In the genomic region with DNA sequence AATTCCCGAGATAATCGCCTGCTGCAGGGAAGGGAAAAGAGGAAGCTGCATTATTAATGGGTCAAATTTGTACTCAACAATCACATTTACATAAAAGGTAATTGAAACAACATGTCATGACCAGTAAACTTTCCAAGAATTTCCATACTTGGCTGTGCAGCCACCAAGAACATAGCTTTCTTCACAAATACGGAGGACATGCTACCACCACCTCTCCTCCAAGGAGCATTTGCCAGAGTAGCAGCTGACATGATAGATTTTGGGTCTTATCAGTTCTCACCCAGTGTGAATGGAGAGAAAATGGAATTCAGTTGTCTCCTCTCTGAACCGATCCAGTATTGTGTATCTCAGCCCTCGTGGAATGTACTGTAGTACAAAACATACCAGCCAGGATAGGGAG, we compare ENCODE assay signal across 8 mouse cellular contexts. TPM values are rescaled to one million over a fixed set of nuclear protein-coding genes. Genes with fewer than 3 reads are reported as not detected.
DNase-seq lines count a peak whose midpoint lies in the region; ATAC-seq and TF ChIP-seq lines count a peak whose summit lies in the region.

No protein-coding gene starts in this region.

- no peaks in the 10 kb centered on the region for H3K9me3 ChIP-seq in heart, embryonic 10.5 days
- H3K9me3 ChIP-seq in heart, postnatal 0 days (replicated peaks; ENCODE audit: control insufficient read depth, low read length), result no peaks in the 10 kb centered on the region
- H3K9me3 ChIP-seq in midbrain, embryonic 10.5 days (replicated peaks), result no peaks in the 10 kb centered on the region

- 16% methylated on average over 5 of the region's 5 CpGs for WGBS in heart, embryonic 10.5 days
- under 1% methylated on average over 5 of the region's 5 CpGs for WGBS in heart, postnatal 0 days
- 41% methylated on average over 5 of the region's 5 CpGs for WGBS in midbrain, embryonic 10.5 days

- no peaks in the 10 kb centered on the region for H3K27me3 ChIP-seq in heart, embryonic 10.5 days (ENCODE audit: insufficient read depth, poor library complexity, severe bottlenecking)
- no peaks in the 10 kb centered on the region for H3K27me3 ChIP-seq in heart, postnatal 0 days (ENCODE audit: control insufficient read depth, insufficient read depth, low read length)
- no peaks in the 10 kb centered on the region for H3K27me3 ChIP-seq in midbrain, embryonic 10.5 days (ENCODE audit: low read depth, poor library complexity, severe bottlenecking)

- no peak for TF ChIP-seq EP300 in heart, postnatal 0 days (IDR thresholded peaks at IDR 0.05; ENCODE audit: low read depth)

- H3K36me3 ChIP-seq in heart, embryonic 10.5 days, result peaks cover 6% of the 10 kb centered on the region
- no peaks in the 10 kb centered on the region for H3K36me3 ChIP-seq in heart, postnatal 0 days (replicated peaks; ENCODE audit: control insufficient read depth, insufficient read depth, low read length)
- peaks cover 17% of the 10 kb centered on the region for H3K36me3 ChIP-seq in midbrain, embryonic 10.5 days

- DNase-seq in heart, embryonic 10.5 days (ENCODE audit: low spot score), result no peak
- DNase-seq in heart, postnatal 36 days, result no peak
- peak; percentile 59 for DNase-seq in MEL-GATA-1-ER (ENCODE audit: extremely low read depth, low read depth)
- peak; percentile 33 for DNase-seq in heart, postnatal 0 days (ENCODE audit: low spot score)
- no peak for DNase-seq in midbrain, embryonic 10.5 days (ENCODE audit: low spot score)
- no peak for DNase-seq in gastrocnemius, postnatal 10 days
- no peak for DNase-seq in gastrocnemius, adult 8-10 months (ENCODE audit: low spot score in 2 of 2)
- no peak for DNase-seq in ovary, postnatal 36 days (ENCODE audit: low spot score)

- no peak for TF ChIP-seq CTCF in heart, postnatal 0 days (IDR thresholded peaks at IDR 0.05; ENCODE audit: low read depth)

- no peak for ATAC-seq in heart, postnatal 0 days (ENCODE audit: insufficient read depth, low read depth)

- peak overlapping the region; percentile 99 for H3K4me3 ChIP-seq in heart, embryonic 10.5 days
- H3K4me3 ChIP-seq in heart, postnatal 0 days (ENCODE audit: low read depth, low read length), result peak overlapping the region; percentile 97
- H3K4me3 ChIP-seq in midbrain, embryonic 10.5 days, result peak overlapping the region; percentile 89

- peak overlapping the region; percentile 100 for H3K9ac ChIP-seq in heart, postnatal 0 days (replicated peaks; ENCODE audit: low read depth, low read length)

- H3K4me2 ChIP-seq in heart, postnatal 0 days (ENCODE audit: low read depth, low read length), result peak overlapping the region; percentile 89

- H3K27ac ChIP-seq in heart, embryonic 10.5 days, result peak overlapping the region; percentile 100
- peak overlapping the region; percentile 99 for H3K27ac ChIP-seq in heart, postnatal 0 days (ENCODE audit: low read depth)
- H3K27ac ChIP-seq in midbrain, embryonic 10.5 days (replicated peaks), result peak overlapping the region; percentile 99

- intact Hi-C loops in heart, postnatal 36 days (cut with DNase I), result no loop called here

- H3K4me1 ChIP-seq in heart, embryonic 10.5 days, result peaks cover 19% of the 10 kb centered on the region
- peaks cover 26% of the 10 kb centered on the region for H3K4me1 ChIP-seq in heart, postnatal 0 days (ENCODE audit: control insufficient read depth, insufficient read depth)
- H3K4me1 ChIP-seq in midbrain, embryonic 10.5 days, result peaks cover 26% of the 10 kb centered on the region

RNA-seq across cellular contexts. Expression of gene Rab14, which starts 1.4 kb away (rescaled TPM):
- polyA plus RNA-seq in heart, embryonic 10.5 days (2016; fragmentation: Nextera tagmentation; extraction: Ambion mirVana), result 220 and 234 TPM in 2 replicates
- 100 to 1,000 TPM; 133 to 134 TPM for total RNA-seq in heart, postnatal 36 days (2021)
- total RNA-seq in heart, postnatal 0 days (2014; rRNA removed; ENCODE audit: low replicate concordance), result 83.8 and 130 TPM in 2 replicates
- 346 and 349 TPM in 2 replicates for polyA plus RNA-seq in heart, postnatal 0 days (2015; fragmentation: Nextera tagmentation; extraction: Ambion mirVana)
- polyA plus RNA-seq in midbrain, embryonic 10.5 days (2016; fragmentation: Nextera tagmentation; extraction: Ambion mirVana), result 272 and 294 TPM in 2 replicates
- total RNA-seq in gastrocnemius, postnatal 10 days (2021), result 100 to 1,000 TPM in 1 of 2 experiments, 10 to 100 TPM in 1; 86.9 to 104 TPM
- total RNA-seq in gastrocnemius, adult 8-10 months (2022), result 10 to 100 TPM; 70.2 to 83.8 (median 76.1) TPM

RNA-seq across cellular contexts. Expression of gene Gsn, which starts 56.6 kb away (rescaled TPM):
- polyA plus RNA-seq in heart, embryonic 10.5 days (2016; fragmentation: Nextera tagmentation; extraction: Ambion mirVana), result 52.5 and 84.3 TPM in 2 replicates
- 100 to 1,000 TPM; 969 to 984 TPM for total RNA-seq in heart, postnatal 36 days (2021)
- 454 and 460 TPM in 2 replicates for total RNA-seq in heart, postnatal 0 days (2014; rRNA removed; ENCODE audit: low replicate concordance)
- polyA plus RNA-seq in heart, postnatal 0 days (2015; fragmentation: Nextera tagmentation; extraction: Ambion mirVana), result 255 and 259 TPM in 2 replicates
- 13.7 and 23.4 TPM in 2 replicates for polyA plus RNA-seq in midbrain, embryonic 10.5 days (2016; fragmentation: Nextera tagmentation; extraction: Ambion mirVana)
- 100 to 1,000 TPM; 209 to 218 TPM for total RNA-seq in gastrocnemius, postnatal 10 days (2021)
- 100 to 1,000 TPM; 276 to 604 (median 428) TPM for total RNA-seq in gastrocnemius, adult 8-10 months (2022)

Comparison
In these comparisons a context has a peak if more than half of its experiments do, and no peak if none do; other contexts are left out.
1. DNase-seq: peak in MEL-GATA-1-ER (single experiment) and heart, postnatal 0 days (single experiment); none in heart, embryonic 10.5 days (single experiment), heart, postnatal 36 days (0 of 2), midbrain, embryonic 10.5 days (single experiment), gastrocnemius, postnatal 10 days (single experiment), gastrocnemius, adult 8-10 months (0 of 2) and ovary, postnatal 36 days (single experiment).
2. Peak in every context shown above with its lines, with median percentiles within 50 percentile points of each other: H3K27ac ChIP-seq and H3K4me3 ChIP-seq.